Mouse (Mus musculus): ENCODE measurements around the gene Pgap2.

DNA sequence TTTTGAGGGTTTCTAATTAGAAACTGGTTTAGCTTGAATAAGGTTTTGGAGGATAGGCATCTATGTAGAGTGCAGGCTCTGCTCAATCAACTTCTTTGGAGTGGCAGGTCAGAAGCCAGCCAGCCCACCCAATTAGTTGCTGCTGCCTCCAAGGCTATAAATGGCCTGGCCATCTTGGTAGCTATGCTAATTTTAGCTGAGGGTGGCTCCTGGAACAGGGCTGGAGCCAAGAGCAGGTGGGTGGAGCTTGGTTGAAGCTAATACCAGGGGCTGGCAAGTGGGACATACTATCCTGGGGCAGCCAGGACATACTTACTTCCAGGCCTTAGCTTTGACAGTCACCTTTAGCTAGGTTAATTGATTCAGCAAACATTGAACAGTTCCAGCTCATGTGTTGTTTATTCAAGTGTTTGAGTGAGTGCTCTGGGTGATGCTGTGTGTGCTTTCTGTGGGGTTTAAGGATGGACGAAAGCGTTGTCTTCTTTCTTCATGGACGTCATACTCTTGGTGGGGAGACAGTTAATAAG, 62.5 kb downstream of the Pgap2 start:
- TF ChIP-seq CTCF (IDR thresholded peaks at IDR 0.05; ENCODE audit: low read depth, low read length) (no peak), EP300 (IDR thresholded peaks at IDR 0.05; ENCODE audit: insufficient read depth, low read depth, low read length) (no peak), POLR2A (IDR thresholded peaks at IDR 0.05; ENCODE audit: insufficient read depth, low read length) (no peak)
